Mouse (Mus musculus) neutrophil, adult 5-6 weeks (primary cell): ENCODE measurements around the gene Entpd5. TPM values are rescaled to one million over a fixed set of nuclear protein-coding genes. Genes with fewer than 3 reads are reported as not detected.

Source experiments
- ATAC-seq: fragments of 151-379, 151-347 bp; 2 replicates; pipeline ENCODE4 v1.8.0; 2017; ENCODE audit warnings: mild to moderate bottlenecking, moderate TSS enrichment; ENCODE audit not compliant: insufficient number of reproducible peaks, poor library complexity, low FRiP score, severe bottlenecking; ENCODE audit errors: extremely low read depth
- total RNA-seq: library from RNA; stranded (forward); fragments of 200-1000 nt; gene quantifications from 2 replicates; pipeline ENCODE4 v1.2.3, GENCODE M21; 2017

Gene Entpd5
- 27.3 and 27.8 TPM in 2 replicates for total RNA-seq

DNA sequence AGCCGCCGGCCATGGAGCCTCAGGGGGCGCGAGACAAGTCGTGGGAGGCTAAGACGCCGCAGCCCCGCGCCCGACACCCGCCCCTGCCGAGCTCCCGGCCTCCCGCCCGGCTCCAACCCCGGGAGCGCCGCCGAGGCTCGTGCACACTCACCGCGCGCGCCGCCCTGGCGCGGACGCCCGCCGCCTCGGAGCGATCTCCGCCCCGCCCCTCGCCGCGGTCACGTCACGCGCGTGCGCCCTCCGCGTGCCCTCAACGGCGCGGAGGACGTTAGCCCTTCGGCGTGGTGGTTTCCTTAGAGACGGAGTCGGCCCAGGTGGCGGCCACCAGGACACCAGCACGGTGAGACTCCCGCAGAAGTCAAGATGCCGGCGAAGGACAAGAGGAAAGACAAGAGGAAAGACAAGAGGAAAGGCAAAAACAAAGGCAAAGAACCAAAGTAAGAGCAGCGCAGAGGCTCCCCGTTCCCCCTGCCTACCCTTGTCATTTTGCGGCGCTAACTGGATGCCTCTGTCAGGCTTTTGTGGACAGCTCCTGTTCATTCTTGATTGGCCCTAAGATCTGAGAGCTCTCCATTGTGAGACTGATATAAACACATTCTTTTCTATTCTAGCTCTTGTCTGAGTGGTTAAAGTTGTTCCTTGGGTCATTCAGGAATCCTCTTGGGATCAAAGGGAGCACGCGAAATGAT, at the start of gene Entpd5, which contains the start of gene Bbof1:
Gene Entpd5 (minus strand): TSS at position 211 of the 689 bp plus-strand sequence.
Gene Bbof1 (plus strand): TSS at position 253 of the 689 bp plus-strand sequence.
- peak; percentile 77 for ATAC-seq

- no peak for ATAC-seq
These were observed 48.1 kb upstream of the Entpd5 start for GRCm38 (mm10) chr12:84456911-84457310.

DNA sequence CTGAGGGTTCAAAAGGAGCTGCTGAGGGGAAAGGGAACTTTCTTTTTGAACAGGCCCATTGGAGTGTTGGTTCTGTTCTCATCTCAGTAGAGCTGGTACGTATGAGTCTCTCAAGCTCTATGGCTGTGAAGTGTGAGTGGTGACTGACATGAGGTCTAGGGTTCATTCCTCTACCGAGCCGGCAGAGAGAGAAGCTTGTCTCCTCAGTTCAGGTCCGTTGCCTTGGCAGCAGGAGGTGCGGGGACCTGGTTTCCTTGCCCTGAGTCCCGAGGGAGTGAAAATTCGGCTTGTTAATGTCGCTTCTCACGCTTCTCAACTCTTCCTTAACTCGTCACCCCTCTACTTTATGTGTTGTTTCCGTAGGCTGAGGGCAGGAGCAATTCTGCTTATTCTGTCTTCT, 43.0 kb upstream of the Entpd5 start:
- ATAC-seq: no peak

DNA sequence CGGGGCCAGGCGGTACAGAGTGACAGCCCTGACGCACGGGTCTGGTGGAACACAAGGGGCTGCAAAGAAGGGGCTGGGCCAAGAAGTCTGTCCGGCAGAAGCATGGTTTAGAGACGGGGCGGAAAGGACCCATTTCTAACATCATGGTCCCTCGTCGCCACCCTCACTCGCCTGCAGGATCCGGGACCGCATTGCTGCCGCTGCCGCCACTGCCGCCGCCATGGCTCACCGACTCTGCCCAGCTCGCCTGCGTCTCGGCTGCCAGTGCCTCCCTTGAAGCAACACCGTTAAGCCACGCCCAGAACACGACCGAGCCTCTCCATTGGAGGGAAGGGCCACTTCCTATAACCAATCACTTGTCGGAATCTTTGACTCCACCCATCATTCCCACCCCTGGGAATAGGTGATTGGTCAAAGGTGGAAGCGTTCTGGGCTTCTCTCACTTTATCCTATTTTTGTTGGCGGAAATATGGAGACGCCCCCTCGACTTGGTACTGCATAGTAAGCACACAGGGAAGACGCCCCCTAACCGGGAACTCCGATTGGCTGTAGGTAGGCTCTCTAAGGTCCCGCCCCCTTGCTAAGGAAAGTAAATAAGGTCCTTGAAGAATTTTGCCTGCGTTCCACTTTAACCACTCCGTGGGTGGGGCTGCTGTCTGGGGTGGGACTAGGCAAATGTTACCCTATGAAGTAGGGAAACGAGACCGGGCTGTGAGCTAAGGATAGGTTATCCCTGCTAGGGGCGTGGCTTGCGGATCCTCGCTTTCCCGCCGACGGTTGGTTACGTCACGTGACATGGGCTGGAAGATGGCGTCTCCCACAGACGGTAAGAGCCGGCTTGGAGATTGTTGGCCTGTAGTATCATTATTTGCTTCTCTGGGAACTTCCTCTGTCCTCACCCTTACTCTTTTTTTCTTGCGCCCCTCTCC, 42.2 kb upstream of the Entpd5 start, which contains the start of the genes Aldh6a1 and Lin52:
Gene Aldh6a1 (minus strand): TSS at position 287 of the 929 bp plus-strand sequence.
Gene Lin52 (plus strand): TSS at position 705 of the 929 bp plus-strand sequence.
- ATAC-seq: peak; percentile 92

- no peak for ATAC-seq
These were observed 41.5 kb upstream of the Entpd5 start for GRCm38 (mm10) chr12:84450351-84450717.

DNA sequence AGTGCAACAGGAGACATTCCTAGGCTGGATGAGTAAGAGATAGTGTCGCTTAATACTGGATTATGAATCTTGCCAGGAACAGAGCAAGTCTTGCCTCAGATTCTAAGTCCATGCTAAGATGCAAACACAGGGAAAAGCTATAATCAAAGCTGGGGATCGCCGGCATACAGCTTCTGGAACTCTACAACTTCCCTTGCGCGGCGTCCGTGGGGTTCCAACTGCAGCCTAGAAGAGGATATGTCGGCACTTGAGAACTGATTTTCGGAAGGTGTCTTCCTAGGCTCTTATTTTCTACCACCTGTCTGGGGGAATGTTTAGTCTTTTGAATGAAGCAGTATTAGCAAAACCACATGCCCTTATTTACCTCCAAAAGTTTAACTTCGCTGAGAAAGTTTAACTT, 41.1 kb upstream of the Entpd5 start:
- no peak for ATAC-seq

- ATAC-seq: no peak
These were observed 39.4 kb upstream of the Entpd5 start for GRCm38 (mm10) chr12:84448181-84448580.

DNA sequence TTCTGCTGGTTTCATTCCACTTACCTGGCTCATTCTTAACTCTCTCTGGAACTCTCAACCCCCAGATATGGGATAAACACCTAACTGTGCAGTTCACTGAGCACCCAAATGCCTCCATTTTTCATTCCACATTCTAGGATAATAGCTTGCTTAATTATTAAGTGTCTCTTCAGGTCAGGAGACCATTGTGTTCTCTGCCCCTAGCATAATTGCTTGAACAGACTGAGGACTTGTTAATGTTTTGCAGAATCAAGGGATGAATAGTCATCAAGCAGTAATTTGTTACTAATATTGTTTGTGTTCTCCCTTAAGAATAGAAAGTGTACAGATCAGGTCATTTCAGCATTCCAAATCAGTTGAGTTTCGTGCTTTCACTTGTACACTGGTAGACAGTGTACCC, 38.6 kb upstream of the Entpd5 start:
- ATAC-seq: no peak

GRCm38 (mm10) chr12:84442526-84442925, 33.7 kb upstream of the Entpd5 start:
- ATAC-seq: no peak

DNA sequence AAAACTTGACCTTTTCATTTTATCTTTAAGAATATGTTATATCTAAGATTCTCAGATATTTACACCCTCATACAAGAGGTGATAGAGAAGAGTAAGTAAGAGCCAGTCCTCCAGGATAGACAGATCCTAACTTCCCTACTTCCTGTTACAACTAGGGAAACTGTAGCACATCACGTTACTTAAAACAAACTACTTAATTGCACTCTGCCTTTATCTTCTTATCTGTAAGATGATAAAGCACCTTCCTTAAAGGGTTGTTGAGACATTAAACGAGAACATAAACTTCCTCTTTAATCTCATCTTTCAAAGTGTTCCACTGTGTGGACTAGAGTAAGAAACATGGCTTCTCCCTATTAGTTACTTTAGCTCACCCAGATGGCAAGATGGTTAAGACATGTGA, 29.9 kb upstream of the Entpd5 start:
- no peak for ATAC-seq

- no peak for ATAC-seq
These were observed 21.0 kb upstream of the Entpd5 start for GRCm38 (mm10) chr12:84429825-84430224.

GRCm38 (mm10) chr12:84423990-84424389, 15.2 kb upstream of the Entpd5 start:
- ATAC-seq: no peak

- ATAC-seq: no peak
These were observed 8.7 kb upstream of the Entpd5 start for GRCm38 (mm10) chr12:84417605-84417922.

- ATAC-seq: peak; percentile 97
These were observed 8.2 kb upstream of the Entpd5 start, which contains the start of gene Rnf113a2 for GRCm38 (mm10) chr12:84416834-84417604. Gene Rnf113a2, plus strand, starts transcription at chr12:84417196.

DNA sequence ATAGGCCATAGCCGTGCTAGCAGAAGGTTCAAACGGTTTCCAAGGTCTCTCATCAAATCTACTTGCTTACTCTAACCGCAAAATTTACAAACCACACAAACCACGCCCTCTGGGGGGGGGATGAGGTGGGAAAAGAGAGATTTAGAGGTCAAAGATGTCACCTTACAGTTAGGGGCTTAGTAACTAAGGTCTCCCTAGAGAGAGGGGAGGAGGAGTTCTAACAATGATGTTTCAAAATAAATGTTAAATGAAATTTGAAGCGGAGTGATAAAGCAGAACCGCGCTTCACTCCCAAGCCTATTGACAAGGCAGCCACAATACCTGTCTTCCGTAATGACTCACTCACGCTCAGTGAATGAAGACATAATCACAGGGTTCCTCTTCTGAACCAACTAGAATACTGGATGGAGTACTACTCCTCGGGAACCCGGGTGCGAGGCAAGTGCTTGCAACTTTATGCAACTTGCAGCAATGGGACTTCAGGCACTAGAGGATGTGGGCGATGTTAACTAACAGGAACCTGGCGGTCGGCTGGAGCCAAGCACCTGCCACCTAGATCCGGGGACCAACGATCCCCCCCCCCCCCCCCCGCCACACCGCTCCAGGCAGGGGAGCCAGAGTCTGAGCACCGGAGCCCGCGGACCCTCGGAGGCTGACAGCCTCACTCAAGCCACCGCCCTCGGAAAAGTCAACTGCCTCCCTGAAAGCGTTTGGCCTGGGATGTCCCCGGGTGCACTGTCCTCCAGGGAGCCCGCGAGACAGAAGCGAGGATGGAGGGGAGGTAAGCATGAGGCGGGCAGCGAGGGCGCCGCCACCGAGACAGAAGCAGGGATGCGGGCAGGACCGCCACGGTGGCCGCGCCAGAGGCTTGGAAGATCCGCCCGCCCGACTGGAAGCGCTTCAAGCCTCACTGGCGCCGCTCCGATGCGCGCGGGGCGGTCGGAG, 683 bp downstream of the Entpd5 start:
- peak; percentile 84 for ATAC-seq

GRCm38 (mm10) chr12:84407259-84407658, 1.6 kb downstream of the Entpd5 start:
- ATAC-seq: no peak

DNA sequence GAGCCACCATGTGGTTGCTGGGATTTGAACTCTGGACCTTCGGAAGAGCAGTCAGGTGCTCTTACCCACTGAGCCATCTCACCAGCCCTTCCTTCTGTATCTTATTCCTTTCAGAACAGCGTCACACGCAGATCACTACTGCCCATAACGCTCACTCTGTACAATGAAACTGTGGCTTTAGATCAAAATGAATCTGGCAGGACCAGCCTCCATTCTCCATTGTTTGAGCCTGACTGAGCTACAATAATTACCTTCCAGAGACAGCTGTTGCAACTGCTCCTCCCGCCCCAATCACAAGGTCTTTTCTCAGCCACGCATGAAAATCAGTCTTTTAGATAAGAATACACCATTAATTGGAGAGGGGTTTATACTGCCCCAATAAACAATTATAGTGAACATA, 4.3 kb downstream of the Entpd5 start:
- no peak for ATAC-seq

DNA sequence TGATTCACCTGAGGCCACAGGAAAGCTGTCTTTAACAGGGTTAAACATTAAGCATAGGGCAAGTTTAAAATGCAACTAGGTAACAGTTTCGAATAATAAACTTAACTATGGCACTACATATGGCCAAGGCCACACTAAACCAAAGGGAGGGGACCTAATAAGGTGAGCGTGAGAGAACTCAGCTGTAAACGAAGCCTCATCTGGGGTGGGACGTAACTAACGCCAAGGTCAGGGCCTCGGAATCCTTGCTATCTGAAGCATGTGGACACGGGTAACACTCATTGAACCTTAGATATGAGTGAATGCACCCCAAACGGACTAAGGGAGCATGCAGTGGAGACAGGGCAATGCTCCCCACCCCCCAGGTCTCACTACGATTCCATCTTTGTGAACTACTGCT, 5.9 kb downstream of the Entpd5 start:
- ATAC-seq: no peak
